Mouse (Mus musculus) heart, embryonic 14.5 days (tissue): ENCODE data around the gene Ttll13. TPM values are rescaled to one million over a fixed set of nuclear protein-coding genes. Genes with fewer than 3 reads are reported as not detected.
A peak's percentile ranks its signal among the peaks of the same experiment; 100 is the strongest.

ENCODE experiments used
- ATAC-seq: fragments of 200-750 bp; cut with Nextera tagmentation; 2 replicates; pipeline ENCODE4 v1.8.0; 2017; ENCODE audit warnings: low read depth, moderate TSS enrichment; ENCODE audit not compliant: insufficient number of reproducible peaks, insufficient read depth, low FRiP score
- H3K27ac ChIP-seq, 2 experiments: fragments of 200-500 bp in 1 of 2; fragments of 300-500 bp in 1 of 2; sonication (generic) in 1 of 2; replicated peaks in 1 of 2; 2 replicates each; pipeline ENCODE4 v1.5.1; 2012 to 2014; ENCODE audit warnings: low read depth in 2 of 2, low read length in 2 of 2, control low read depth in 1 of 2, mild to moderate bottlenecking in 1 of 2, mixed read lengths in 1 of 2; ENCODE audit not compliant: control insufficient read depth in 1 of 2, insufficient read depth in 1 of 2
- H3K27me3 ChIP-seq: fragments of 300-500 bp; sonication (generic); 2 replicates; pipeline ENCODE4 v1.6.1; 2014; ENCODE audit warnings: mild to moderate bottlenecking, low read length, control low read depth; ENCODE audit not compliant: control insufficient read depth, insufficient read depth
- H3K36me3 ChIP-seq: fragments of 300-500 bp; sonication (generic); 2 replicates; pipeline ENCODE4 v1.6.1; 2014; ENCODE audit warnings: mild to moderate bottlenecking, control low read depth, low read length, mixed read lengths; ENCODE audit not compliant: control insufficient read depth, insufficient read depth
- H3K4me1 ChIP-seq, 2 experiments: fragments of 200-500 bp in 1 of 2; fragments of 300-500 bp in 1 of 2; sonication (generic) in 1 of 2; 2 replicates each; pipeline ENCODE4 v1.6.1; 2012 to 2014; ENCODE audit warnings: low read length in 2 of 2, control low read depth in 1 of 2, mixed read lengths in 1 of 2; ENCODE audit not compliant: control insufficient read depth in 2 of 2, insufficient read depth in 2 of 2
- H3K4me2 ChIP-seq: fragments of 300-500 bp; sonication (generic); 2 replicates; pipeline ENCODE4 v1.6.1; 2014; ENCODE audit warnings: mild to moderate bottlenecking, low read length
- H3K4me3 ChIP-seq, 2 experiments: fragments of 200-500 bp in 1 of 2; fragments of 300-500 bp in 1 of 2; sonication (generic) in 1 of 2; 2 replicates each; pipeline ENCODE4 v1.5.1; 2012 to 2014; ENCODE audit warnings: low read length in 2 of 2, mild to moderate bottlenecking in 2 of 2, control low read depth in 1 of 2, low read depth in 1 of 2, moderate library complexity in 1 of 2; ENCODE audit not compliant: control insufficient read depth in 1 of 2, insufficient read depth in 1 of 2
- H3K9ac ChIP-seq: fragments of 300-500 bp; sonication (generic); 2 replicates; pipeline ENCODE4 v1.6.1; 2014; ENCODE audit warnings: mild to moderate bottlenecking, low read length
- H3K9me3 ChIP-seq: fragments of 300-500 bp; sonication (generic); 2 replicates; pipeline ENCODE4 v1.6.1; 2016; ENCODE audit warnings: low read length, control low read depth; ENCODE audit not compliant: control insufficient read depth
- WGBS: fragments of 180-500 bp; shearing (Covaris S2); extraction: QIAGEN DNeasy Blood & Tissue Kit; methylation state at CpG from one replicate; pipeline ENCODE4 v1.1.7; 2014; 5-methylcytosine and 5-hydroxymethylcytosine counted together
- polyA plus RNA-seq: library from polyadenylated mRNA; unstranded; fragments of >200 nt; fragmentation: Nextera tagmentation; extraction: Ambion mirVana; gene quantifications from 2 replicates; pipeline ENCODE4 v1.2.1, GENCODE M21; 2014

The Ttll13 gene
- polyA plus RNA-seq, 1 experiment from 2014 or later, result 1.6 TPM

DNA sequence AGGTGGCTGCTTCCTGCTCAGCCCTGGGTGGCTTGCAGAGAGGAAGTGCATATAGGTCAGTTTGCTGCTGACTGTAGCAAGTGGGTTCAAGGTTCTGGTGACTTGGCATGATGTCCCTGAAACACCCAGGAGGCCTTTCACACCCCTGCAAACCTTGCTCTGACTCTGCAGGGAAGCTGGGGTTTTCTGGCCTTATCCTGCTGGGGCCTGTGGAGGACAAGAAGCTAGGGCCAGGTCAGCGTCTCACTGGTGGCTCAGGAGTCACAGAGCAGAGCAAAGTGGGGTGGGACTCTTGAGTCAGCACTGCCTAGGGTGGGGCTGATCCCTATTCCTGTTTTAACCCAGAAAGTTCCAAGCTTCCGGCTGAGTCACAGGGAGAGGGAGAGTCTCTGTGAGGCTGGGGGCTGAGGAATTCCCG is 38.9 kb upstream of the Ttll13 start:
- H3K4me3 ChIP-seq, result no peak overlapping the region
- H3K9me3 ChIP-seq, result no peaks in the 10 kb centered on the region
- no peaks in the 10 kb centered on the region for H3K27me3 ChIP-seq
- WGBS, result 50% methylated on average over 3 of the region's 3 CpGs
- H3K36me3 ChIP-seq, result 0 out of 2 replicates have a peak, but pooled peaks cover under 1% of the 10 kb centered on the region
- H3K4me2 ChIP-seq, result peak overlapping the region; percentile 36; the same call in 1 of the 2 replicates
- no peak for ATAC-seq
- H3K9ac ChIP-seq, result peak overlapping the region; percentile 55
- H3K27ac ChIP-seq, result peak overlapping the region in 1 of 2 experiments; percentile 85; a peak in 3 of 4 replicates
- H3K4me1 ChIP-seq, result peaks cover 50 to 55% of the 10 kb centered on the region in 2 experiments

DNA sequence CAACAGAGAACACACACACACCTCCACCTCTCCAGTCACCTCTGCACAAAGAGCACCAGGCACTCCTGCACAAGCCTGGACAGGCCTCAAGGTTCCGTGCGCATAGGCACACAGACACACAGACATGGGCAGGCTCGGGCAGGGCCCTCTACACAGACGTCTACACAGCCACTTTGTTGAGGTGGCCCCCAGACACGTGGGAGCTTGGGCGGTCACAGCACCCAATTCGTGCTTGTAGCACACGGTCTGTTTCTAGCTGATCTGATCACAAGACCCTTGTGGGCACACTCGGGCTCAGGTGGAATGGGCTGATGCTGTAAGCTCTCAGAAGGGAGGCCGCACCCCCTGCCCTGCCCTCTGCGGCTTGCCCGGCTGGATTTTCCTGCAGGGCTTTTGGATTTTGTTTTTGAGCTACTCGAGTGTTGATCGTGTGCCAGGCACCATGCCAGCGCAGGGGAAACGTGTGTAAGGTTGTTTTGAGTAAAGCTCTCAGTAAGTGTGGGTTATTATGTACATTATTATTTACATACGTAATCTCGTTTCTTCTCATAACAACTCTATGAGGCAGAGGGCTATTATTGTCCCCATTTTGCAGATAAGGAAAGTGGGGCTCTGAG is 38.0 kb upstream of the Ttll13 start:
- WGBS, result 48% methylated on average over 18 of the region's 18 CpGs
- H3K4me2 ChIP-seq, result peak overlapping the region; percentile 36
- peak overlapping the region; percentile 55 for H3K9ac ChIP-seq
- peak; percentile 15; the same call in 1 of the 2 replicates for ATAC-seq
- H3K36me3 ChIP-seq, result peaks cover 3% of the 10 kb centered on the region; the same call in 1 of the 2 replicates
- peak overlapping the region; percentile 63 to 85 for H3K27ac ChIP-seq
- no peak overlapping the region for H3K4me3 ChIP-seq
- no peaks in the 10 kb centered on the region for H3K9me3 ChIP-seq
- peaks cover 50 to 54% of the 10 kb centered on the region in 2 experiments for H3K4me1 ChIP-seq
- H3K27me3 ChIP-seq, result no peaks in the 10 kb centered on the region

DNA sequence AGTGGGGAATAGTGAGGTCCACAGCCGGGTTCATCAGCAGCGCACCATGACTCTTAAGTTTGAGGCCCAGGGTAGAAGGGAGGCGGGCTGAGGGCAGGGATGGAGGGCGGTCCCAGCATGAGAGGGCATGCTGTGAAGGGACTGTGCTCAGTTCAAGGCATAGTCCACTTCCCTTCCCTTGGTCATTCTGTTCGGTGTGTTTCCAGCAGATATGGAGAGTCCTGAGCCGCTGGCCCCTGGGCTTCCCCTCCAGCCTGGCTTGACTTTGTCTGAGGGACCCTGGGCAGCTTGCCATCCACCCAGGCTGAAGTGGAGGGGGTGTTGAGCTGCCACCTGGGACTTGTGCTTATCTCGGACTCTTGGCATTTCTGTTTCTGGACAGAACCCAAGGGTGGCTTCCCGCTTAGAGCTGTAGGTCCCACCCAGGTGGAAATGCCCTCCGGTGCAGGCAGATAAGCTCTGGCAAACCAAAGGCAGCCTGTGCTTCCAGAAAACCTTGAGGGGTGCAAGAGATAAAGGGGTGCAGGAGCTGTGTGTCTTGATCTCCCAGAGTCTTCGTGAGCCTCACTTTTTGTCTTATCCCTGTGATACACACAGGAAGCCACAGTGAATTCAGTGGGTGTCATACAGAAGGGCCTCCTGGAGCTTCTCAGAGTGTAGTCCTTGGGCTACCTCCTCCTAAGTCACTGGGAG is 37.3 kb upstream of the Ttll13 start:
- Histone ChIP-seq H3K4me3 (no peak overlapping the region), H3K27ac (peak overlapping the region; percentile 63 to 85), H3K36me3 (peaks cover 9% of the 10 kb centered on the region; the same call in 1 of the 2 replicates), H3K27me3 (no peaks in the 10 kb centered on the region), H3K9me3 (no peaks in the 10 kb centered on the region), H3K4me1 (peaks cover 43 to 53% of the 10 kb centered on the region in 2 experiments), H3K9ac (no peak overlapping the region; the same call in 1 of the 2 replicates), H3K4me2 (peak overlapping the region; percentile 36)
- 16% methylated on average over 10 of the region's 10 CpGs for WGBS
- ATAC-seq, result peak; percentile 74

DNA sequence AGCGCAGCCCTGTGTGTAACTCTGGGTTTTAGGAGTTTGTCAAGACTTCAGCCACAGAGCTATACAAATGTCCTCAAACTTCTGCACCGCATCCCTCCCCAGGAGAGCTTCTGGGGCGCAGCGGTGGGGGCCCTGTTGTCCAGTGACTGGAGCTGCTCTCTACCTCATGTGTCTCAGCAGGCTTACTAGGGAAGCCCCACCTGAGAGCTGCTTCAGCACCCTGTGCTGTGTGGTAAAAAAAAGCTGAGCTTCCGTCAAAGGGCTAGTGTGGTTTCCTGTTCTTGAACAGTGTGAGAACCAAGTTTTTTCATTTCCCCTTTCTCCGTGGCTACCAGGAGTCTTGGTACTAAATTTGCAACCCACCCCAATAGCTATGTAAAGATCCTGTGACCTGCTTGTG is 36.5 kb upstream of the Ttll13 start:
- peaks cover 15% of the 10 kb centered on the region for H3K36me3 ChIP-seq
- WGBS, result 70% methylated on average over 6 of the region's 6 CpGs
- no peak overlapping the region for H3K9ac ChIP-seq
- H3K9me3 ChIP-seq, result no peaks in the 10 kb centered on the region
- no peaks in the 10 kb centered on the region for H3K27me3 ChIP-seq
- H3K27ac ChIP-seq, result peak overlapping the region in 1 of 2 experiments; percentile 85; a peak in 2 of 4 replicates
- no peak for ATAC-seq
- peak overlapping the region; percentile 36; the same call in 1 of the 2 replicates for H3K4me2 ChIP-seq
- H3K4me3 ChIP-seq, result no peak overlapping the region
- peaks cover 43 to 52% of the 10 kb centered on the region in 2 experiments for H3K4me1 ChIP-seq

DNA sequence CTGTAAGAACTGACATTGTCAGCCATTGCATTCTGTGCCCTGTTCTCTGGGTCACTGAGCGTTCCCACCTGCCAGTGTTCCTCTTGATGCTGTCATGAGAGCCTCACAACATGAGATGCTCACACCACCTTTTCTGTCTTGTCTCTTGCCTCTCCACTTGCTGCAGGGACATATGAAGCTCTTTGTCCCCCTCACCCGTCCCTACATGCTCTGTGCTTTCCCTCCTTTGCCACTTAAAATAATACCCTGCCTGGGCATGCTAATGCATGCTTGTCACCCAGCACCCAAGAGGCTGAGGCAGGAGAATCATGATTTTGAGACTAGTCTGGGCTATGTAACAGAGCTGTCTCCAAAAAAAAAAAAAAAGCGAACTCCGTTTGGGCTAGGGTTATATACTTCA is 35.2 kb upstream of the Ttll13 start:
- Histone ChIP-seq H3K9ac (no peak overlapping the region), H3K4me2 (no peak overlapping the region), H3K27me3 (no peaks in the 10 kb centered on the region), H3K36me3 (peaks cover 21% of the 10 kb centered on the region), H3K4me1 (peaks cover 39 to 51% of the 10 kb centered on the region in 2 experiments), H3K4me3 (no peak overlapping the region), H3K9me3 (no peaks in the 10 kb centered on the region), H3K27ac (no peak overlapping the region)
- no peak for ATAC-seq
- 83% methylated on average over 4 of the region's 4 CpGs for WGBS

DNA sequence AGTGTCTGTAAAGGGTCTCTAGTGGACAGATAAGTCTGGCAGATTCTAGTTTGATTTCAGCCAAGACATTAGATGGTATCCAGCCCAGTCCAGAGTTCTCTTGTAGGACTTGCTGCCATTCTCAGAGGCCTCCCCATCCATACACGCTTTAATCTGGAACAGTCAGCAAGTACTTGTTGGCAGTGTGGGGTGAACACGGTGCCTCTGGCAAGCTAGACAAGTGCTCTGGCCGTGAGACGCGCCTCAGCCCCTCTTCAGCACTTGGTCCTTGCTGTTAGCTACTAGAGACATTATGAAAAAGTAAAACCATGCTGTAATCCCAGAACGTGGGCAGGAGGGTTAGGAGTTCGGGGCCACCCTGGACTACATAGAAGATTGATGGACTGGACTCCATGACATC is 32.6 kb upstream of the Ttll13 start:
- H3K4me3 ChIP-seq, result no peak overlapping the region
- H3K9ac ChIP-seq, result no peak overlapping the region
- no peak overlapping the region for H3K27ac ChIP-seq
- no peak overlapping the region for H3K4me2 ChIP-seq
- H3K27me3 ChIP-seq, result no peaks in the 10 kb centered on the region
- 66% methylated on average over 7 of the region's 7 CpGs for WGBS
- peaks cover 48% of the 10 kb centered on the region for H3K36me3 ChIP-seq
- ATAC-seq, result no peak
- H3K9me3 ChIP-seq, result no peaks in the 10 kb centered on the region
- peaks cover 14 to 26% of the 10 kb centered on the region in 2 experiments for H3K4me1 ChIP-seq

DNA sequence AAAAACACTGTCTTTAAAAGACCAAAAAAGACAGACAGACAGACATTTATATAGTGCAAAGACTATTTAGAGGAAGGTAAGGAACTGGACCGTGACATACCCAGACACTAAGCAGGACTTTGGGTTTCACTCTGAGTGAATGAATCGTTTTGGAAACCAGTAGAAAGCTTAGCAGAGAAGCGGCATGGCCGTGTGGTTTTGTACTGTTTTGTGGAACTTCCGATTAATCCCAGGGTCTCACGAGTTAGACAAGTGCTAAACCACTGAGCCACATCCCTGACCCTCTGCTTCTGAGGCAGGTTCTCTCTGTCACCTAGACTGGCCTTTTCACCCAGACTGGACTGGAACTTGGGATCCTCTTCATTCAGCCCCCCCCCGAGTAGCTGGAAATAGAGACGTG is 31.7 kb upstream of the Ttll13 start:
- no peaks in the 10 kb centered on the region for H3K27me3 ChIP-seq
- H3K4me1 ChIP-seq, result peaks cover 5 to 17% of the 10 kb centered on the region in 2 experiments
- H3K27ac ChIP-seq, result no peak overlapping the region
- no peak overlapping the region for H3K4me3 ChIP-seq
- H3K4me2 ChIP-seq, result no peak overlapping the region
- no peaks in the 10 kb centered on the region for H3K9me3 ChIP-seq
- WGBS, result 79% methylated on average over 8 of the region's 8 CpGs
- no peak overlapping the region for H3K9ac ChIP-seq
- ATAC-seq, result no peak
- H3K36me3 ChIP-seq, result peaks cover 56% of the 10 kb centered on the region
